Mouse (Mus musculus) frontal cortex, postnatal 10 days (tissue): ENCODE measurements around the gene Rps18.
A peak's percentile ranks its signal among the peaks of the same experiment; 100 is the strongest.

ENCODE experiments used
- DNase-seq, 2 experiments: peaks; one replicate each; pipeline ENCODE4 v3.0.0; 2022; ENCODE audit warnings: low spot score in 2 of 2, mixed read lengths in 1 of 2

Rps18 gene

GRCm38 (mm10) chr17:33921361-33921760 is 34.4 kb downstream of the Rps18 start:
- DNase-seq, result no peak

DNA sequence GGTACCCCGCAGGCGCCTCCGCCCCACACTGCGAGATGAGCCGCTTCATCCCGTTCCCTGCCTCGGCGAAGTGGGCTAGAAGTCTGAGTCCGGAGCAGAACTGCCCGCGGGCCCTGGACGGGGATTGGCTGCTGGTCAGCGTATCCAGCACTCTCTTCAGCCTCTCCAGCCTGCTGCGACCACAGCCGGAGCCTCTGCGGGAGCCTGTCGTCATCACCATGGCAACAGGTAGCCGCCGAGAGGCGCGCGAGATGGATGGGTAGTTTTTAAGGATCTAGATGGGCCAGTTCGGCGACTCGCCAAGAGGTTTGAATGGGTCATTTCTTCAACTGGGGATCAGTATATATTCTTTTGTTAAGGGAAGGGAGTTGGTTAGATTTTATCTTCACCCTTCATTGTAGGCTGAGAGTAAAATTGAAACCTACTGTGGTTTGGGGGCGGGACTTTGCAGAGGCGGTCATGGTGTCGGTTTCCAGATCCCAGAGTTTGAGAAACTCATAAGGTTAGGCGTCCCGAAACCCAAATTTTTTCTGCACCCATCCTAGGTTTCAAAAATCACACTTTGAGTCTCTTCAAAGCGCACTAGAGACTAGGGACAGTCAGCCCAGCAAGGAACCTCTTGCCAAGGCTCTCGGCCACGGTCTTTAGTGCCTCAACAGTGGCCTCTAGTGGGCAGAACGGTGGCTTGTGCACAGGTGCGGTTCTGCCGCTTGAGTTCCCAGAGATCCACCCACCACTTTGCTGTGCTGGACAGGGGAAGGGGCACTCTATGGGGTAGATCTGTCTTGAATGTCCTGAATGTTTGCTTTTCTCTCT is 35.3 kb downstream of the Rps18 start:
- DNase-seq, result peak; percentile 66 to 74

DNA sequence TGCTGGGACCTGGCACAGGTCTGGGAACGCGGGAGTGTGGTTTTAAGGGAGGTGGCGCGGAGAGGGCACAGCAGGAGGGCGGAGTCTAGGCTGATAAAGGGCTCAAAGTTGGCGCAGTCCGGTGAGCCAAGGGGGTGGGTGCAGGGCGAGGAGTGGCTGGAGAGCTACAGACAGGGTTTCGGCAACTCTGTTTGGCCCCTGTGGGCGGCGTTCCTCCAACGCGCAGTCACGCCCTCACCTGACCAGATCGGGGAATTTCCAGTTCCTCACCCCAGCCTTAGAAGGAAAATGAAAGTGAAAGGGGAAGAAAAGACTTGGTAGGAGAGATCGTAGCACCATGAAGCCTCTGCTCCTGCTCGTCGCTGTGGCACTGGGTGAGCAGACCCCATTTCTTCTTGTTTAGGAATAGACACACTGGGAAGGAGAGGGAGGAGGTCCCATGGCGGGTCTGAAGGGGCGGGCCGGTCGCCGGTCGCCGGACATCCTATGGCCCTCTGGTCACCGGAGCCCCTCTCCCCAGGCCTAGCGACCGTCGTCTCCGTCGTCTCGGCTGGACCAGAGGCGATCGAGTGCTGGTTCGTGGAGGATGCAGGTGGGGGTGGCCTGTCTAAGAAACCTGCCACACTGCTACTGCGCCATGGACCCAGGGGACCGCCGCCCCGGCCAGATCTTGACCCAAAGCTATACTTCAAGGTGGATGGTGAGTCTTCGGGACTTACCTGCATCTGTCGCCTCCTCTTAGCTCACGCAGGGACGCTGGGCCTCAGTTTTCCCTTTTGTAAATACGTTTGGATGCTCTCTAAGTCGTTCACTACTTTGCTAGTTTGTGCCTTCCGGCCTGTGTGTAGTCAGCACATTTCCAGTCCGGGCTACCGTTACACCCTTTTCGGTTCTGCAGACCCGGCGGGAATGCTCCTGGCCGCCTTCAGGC is 36.2 kb downstream of the Rps18 start:
- peak in 1 of 2 experiments; percentile 51 for DNase-seq

GRCm38 (mm10) chr17:33918293-33919203 is 37.3 kb downstream of the Rps18 start:
- DNase-seq, result no peak

GRCm38 (mm10) chr17:33917656-33918292 is 38.0 kb downstream of the Rps18 start:
- DNase-seq, result peak in 1 of 2 experiments; percentile 18

- DNase-seq, result peak in 1 of 2 experiments; percentile 27
Measured at GRCm38 (mm10) chr17:33916847-33917655, 38.8 kb downstream of the Rps18 start.

- DNase-seq, result no peak
Measured at GRCm38 (mm10) chr17:33916294-33916693, 39.5 kb downstream of the Rps18 start.

DNA sequence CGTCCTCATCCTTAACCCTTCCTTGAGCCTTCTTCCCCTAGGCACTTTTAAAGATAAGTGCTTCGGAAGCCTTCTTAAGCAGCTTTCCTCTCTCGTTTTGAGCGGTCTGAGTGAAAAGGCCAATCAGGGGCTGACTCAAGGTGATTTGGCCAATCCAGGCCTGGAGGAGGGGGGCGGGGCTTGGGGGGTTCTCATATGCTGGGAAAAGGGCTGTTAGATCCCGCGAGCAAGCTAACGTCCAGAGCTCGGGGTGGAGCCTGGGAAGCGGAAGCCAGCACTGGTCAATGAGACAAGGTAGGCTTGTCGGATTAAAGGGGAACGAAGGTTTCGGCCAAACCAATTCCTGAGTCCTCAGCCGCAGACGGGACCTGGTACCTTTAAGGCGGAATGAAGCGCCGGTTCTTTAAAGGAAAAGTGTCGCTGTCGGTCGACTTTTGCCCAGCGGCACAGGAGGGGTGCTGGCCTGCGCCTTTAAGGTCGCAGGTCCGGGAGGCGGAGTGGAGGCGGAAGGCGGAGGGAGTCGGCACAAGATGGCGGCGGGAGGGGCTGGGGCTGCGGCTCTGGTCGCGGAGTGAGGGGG is 40.0 kb downstream of the Rps18 start, which contains the start of the genes Tapbp and Zbtb22:
Gene Tapbp, plus strand, starts transcription at position 229 of the 580 bp plus-strand sequence.
Gene Zbtb22, plus strand, starts transcription at position 234 of the 580 bp plus-strand sequence.
- peak; percentile 94 to 95 for DNase-seq

DNA sequence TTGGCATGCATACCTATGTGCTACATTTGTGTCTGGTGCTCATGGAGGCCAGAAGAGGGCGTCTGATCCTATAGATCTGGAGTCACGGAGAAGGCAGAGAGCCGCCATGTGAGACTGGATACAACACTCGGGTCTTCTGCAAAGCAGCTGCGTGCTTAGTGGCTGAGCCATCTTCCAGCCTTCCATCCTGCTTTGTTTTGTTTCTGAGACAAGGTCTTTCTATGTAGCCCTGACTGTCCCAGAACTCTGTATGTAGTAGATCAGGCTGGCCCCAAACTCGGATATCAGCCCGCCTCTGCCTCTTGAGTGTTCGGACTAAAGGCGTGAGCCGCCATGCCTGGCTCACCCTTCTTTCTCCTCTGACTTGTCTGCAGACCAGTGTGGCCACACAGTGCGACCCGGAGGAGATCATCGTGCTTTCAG is 40.8 kb downstream of the Rps18 start:
- no peak for DNase-seq

DNA sequence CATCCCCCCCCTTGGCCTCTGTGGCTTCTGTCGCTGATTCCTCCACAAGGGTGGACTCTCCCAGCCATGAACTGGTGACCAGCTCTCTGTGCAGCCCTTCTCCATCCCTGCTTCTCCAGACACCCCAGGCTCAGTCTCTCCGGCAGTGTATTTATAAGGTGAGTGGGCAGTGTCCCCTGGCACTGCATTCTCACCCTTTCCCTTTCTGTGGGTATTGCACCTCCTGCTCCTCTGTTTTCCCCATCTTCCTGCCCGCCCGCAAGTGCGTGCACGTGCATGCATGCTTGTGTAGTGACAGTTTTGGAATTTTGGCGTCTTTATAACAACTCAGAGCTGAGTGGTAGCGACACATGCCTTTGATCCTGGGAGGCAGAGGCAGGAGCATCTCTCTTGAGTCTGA is 41.9 kb downstream of the Rps18 start:
- no peak for DNase-seq

DNA sequence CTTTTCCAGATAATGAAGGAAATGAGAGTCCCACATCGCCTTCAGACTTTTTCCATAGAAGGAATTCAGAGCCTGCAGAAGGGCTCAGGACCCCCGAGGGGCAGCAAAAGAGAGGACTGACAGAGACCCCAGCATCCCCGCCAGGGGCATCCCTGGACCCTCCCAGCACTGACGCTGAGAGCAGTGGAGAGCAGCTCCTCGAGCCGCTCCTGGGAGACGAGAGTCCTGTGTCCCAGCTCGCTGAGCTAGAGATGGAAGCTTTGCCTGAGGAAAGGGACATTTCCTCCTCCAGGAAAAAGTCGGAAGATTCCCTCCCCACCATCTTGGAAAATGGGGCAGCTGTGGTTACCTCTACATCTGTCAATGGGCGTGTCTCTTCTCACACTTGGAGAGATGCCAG is 42.5 kb downstream of the Rps18 start:
- DNase-seq, result no peak

DNA sequence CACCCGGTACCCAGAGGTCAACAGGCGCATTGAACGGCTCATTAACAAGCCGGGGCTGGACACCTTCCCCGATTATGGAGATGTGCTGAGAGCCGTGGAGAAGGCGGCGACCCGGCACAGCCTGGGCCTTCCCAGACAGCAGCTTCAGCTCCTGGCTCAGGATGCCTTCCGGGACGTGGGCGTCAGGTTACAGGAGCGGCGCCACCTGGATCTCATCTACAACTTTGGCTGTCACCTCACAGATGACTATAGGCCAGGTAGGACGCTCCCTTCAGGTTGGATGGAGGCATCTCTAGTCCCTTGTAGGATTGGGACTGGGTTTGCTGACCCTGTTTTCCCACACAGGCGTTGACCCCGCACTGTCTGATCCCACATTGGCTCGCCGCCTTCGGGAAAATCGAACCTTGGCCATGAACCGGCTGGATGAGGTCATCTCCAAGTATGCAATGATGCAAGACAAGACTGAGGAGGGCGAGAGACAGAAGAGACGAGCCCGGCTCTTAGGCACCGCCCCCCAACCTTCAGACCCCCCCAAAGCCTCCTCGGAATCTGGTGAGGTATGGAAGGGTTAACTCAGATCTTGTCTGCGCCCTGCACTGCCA is 43.9 kb downstream of the Rps18 start:
- DNase-seq, result no peak

DNA sequence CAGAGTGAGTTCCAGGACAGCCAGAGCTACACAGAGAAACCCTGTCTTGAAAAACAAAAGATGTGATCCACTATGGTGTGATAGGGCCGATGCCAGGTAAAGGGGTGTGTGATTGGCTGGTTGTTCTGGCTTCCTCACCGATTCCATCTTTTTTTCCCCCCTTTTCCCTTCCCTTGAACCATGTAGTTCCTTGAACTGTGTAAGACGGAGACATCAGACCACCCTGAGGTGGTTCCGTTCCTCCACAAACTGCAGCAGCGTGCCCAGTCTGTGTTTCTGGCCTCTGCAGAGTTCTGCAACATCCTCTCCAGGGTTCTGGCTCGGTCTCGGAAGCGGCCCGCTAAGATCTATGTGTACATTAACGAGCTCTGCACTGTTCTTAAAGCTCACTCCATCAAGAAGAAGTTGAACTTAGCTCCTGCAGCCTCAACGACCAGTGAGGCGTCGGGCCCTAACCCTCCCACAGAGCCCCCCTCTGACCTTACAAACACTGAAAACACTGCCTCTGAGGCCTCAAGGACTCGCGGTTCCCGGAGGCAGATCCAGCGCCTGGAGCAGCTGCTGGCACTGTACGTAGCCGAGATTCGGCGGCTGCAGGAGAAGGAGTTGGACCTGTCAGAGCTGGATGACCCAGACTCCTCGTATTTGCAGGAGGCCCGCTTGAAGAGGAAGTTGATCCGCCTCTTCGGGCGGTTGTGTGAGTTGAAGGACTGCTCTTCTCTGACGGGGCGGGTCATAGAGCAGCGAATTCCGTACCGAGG is 44.6 kb downstream of the Rps18 start:
- peak in 1 of 2 experiments; percentile 34 for DNase-seq

DNA sequence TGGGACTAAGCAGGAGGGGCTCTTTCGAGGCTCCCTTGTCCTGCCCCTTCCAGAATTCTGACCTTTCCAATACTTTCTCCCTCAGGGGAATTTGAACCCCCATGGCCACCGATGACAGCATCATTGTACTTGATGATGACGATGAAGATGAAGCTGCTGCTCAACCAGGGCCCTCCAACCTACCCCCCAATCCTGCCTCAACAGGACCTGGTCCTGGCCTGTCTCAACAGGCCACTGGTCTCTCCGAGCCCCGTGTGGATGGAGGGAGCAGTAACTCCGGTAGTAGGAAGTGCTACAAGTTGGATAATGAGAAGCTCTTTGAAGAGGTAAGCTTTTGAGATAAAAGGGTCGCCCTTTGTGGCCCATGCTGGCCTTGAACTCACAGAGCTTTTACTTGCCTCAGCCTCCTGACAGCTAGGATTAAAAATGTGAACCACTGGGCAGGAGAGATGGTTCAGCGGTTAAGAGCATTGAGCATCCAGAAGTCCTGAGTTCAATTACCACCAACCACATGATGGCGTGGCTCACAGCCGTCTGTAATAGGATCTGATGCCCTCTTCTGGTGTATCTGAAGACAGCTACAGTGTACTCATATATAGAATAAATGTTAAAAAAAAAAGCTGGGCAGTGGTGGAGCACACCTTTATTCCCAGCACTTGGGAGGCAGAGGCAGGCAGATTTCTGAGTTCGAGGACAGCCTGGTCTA is 45.3 kb downstream of the Rps18 start:
- DNase-seq, result peak in 1 of 2 experiments; percentile 5

- peak in 1 of 2 experiments; percentile 27 for DNase-seq
Measured at GRCm38 (mm10) chr17:33909869-33910250, 45.9 kb downstream of the Rps18 start.

DNA sequence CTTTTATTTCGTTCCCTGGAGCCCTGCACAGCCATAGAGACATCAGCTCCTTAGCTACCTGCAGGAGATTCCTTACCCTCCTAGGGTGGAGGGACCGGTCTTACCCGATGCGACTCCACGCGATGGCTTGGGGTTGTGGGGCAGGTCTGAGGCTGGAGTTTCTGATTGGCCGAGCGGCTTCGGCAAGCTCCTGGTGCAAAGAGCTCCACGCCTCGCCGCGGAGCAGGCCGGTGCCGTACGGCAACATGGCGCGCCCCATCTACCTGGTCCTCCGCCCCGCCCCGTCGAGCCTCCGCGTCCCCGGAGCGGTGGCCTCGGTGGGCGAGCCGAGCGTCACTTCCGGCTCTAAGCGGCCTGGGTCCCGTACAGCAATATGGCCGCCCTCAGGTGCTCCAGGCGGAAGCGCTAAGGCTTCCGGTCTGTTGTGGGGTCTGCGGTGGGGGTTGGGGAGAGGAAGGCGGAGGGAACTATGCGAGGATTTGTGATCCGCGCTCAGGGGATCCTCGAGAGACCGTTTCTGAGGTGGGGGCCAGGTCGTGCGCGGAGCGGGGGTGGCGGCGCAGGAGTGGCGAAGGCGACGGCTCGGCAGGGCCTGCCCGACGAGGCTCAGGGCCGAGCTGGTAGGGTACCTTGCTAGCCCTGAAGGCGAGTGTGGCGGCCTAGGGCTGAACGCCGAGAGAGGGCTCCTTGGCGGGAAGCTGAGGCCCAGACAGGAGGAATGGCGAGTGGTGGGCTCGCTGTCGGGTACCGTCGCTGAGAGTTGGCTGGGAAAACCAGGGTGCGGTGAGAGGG is 46.5 kb downstream of the Rps18 start, which contains the start of gene Daxx:
Gene Daxx, plus strand, starts transcription at position 338 of the 792 bp plus-strand sequence.
- DNase-seq, result peak; percentile 98 to 99
